Mouse (Mus musculus) C2C12 (cell line): ENCODE measurements around the gene Ubxn11.

ENCODE experiments used
- CEBPB ChIP-seq: IDR thresholded peaks from one replicate; pipeline ENCODE4 v1.6.1; 2011; ENCODE audit warnings: low read depth, mild to moderate bottlenecking, control low read depth, moderate library complexity
- CTCF ChIP-seq: IDR thresholded peaks from one replicate; pipeline ENCODE4 v1.5.1; 2011; ENCODE audit not compliant: control insufficient read depth, insufficient read depth, insufficient read length
- FOSL1 ChIP-seq: IDR thresholded peaks from one replicate; pipeline ENCODE4 v1.8.0; 2011; ENCODE audit warnings: mild to moderate bottlenecking, low read length; ENCODE audit not compliant: poor library complexity, insufficient read depth, severe bottlenecking
- MAX ChIP-seq: IDR thresholded peaks from one replicate; pipeline ENCODE4 v1.6.1; 2011; ENCODE audit warnings: mild to moderate bottlenecking, control low read depth
- MYOG ChIP-seq: IDR thresholded peaks from one replicate; pipeline ENCODE4 v1.6.1; 2011; ENCODE audit not compliant: control insufficient read depth, insufficient read length; ENCODE audit errors: extremely low read depth
- USF1 ChIP-seq: IDR thresholded peaks from one replicate; pipeline ENCODE4 v1.6.1; 2011; ENCODE audit warnings: low read depth, mild to moderate bottlenecking, control low read depth, moderate library complexity

GRCm38 (mm10) chr4:134053538-134053937, 48.8 kb upstream of the Ubxn11 start, which contains the start of gene Zfp683:
- TF ChIP-seq CTCF (no peak), MAX (no peak), USF1 (no peak), MYOG (no peak), FOSL1 (no peak), CEBPB (no peak)
